Mouse (Mus musculus): ENCODE data around the gene Rdh8.

Gene Rdh8

DNA sequence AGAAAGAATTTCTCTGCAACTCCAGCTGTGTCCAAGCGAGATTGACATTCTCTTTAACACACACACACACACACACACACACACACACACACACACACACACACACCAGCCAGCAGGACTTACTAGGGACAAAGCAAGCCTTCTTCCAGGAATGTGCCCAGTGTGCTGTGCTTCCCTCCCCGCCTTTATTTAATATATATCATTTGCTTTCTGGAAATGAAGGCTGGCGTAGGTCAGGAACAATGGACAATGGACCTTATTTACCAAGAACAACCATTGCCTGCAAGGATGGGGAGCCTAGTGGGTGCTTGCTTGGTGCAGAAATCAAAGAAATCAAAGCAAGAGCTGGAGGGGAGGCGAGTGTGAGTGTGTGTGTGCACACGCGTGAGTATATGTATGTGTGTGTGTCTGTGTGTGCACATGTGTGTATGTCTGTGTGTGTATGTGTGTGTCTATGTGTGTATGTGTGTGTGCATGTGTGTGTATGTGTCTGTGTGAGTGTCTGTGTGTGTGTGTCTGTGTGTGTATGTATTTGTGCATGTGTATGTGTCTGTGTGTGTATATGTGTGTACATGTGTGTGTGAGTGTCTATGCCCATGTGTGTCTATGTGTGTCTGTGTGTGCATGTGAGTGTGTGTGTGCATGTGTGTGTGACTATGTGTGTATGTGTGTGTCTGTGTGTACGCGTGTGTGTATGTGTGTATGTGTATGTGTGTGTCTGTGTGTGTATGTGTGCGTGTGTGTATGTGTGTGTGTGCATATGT is 19.1 kb downstream of the Rdh8 start:
- DNase-seq: no peak

DNA sequence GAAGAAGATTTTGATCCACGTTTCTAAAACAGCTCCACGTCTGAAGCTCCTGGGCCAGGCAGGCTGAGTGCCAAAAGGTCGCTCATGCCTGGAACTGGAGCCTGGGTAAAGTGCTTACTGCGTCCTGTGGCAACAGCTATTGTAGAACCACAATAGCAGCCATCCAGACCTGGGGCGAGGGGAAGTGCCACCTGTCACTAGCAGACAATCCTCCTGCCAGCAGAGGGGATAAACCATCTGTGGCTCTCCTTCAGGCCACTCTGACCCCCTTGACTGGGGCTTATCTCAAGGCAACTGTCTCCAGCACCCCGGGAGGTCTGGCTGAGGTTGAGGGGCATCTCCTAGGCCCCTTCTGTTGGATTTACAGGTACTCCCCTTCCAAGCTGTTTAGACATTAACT is 20.6 kb downstream of the Rdh8 start:
- peak; percentile 66 to 77 for DNase-seq

DNA sequence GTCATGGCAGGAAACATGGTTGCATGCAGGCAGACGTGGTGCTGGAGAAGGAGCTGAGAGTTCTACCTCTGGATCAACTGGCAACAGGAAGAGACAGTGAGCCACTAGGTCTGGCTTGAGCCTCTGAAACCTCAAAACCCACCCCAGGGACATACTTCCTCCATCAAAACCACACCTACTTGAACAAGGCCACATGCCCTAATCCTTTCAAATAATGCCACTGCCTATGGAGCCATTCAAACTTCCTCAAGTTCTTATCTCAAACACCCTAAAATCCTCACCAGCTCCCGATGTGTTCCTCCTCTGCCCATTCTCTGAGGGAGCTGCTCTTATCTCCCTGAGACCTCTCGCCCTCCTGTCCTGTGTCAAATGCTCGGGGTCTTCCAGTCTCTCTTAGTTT is 23.9 kb downstream of the Rdh8 start:
- no peak for DNase-seq

DNA sequence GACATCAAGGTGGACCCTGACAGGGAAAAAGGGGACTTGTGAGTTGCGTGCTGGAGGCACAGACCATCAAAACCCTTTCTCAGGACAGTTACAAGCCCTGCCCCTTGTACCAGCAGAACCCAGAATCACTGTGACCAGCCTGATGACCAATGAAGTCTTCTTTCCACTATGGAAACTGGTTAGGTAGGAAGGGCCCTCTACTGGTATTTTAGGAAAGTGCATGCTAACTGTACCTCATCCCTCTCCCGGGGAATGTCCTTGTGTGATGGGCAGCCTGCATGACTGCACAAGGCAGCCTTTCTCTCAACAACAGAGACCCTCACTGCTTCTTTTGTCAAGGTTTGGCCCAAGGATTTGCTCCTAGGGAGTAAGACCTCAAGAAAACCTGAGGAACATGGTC is 24.4 kb downstream of the Rdh8 start:
- peak; percentile 62 to 79 for DNase-seq

DNA sequence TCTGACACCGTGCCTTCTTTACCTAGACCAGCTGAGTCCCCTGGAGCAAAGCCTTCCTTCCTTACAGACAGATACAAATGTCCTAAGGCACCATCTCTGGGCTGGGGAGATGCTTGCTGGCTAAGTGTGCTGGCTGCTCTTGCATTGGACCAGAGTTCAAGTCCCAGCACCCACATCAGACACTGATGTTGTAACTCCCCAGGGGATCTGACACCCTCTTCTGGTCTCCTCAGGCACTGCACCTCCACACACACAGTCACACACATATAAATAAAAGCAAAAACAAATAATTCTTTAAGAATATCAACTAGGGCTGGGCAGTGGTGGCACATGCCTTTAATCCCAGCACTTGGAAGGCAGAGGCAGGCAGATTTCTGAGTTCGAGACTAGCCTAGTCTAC is 31.9 kb downstream of the Rdh8 start:
- no peak for DNase-seq

DNA sequence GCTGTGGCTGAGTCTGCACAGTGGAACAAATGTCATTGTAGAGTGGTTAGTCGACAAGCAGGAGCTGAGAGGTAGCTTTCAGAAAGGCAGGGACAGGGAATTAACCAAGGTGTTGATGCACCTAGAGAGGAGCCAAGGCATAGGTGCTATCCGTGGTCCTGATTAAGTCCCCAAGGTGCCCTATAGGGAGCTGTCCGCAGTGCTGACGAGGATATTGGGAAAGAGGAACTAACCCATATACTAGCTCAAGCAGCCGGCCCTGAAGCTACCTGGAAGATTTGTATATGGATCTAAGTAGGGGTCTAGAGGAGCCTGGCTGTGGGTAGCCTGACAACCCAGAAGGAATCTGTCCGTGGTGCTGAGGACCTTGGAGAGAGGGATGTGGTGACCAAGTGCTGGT is 38.8 kb downstream of the Rdh8 start:
- no peak for DNase-seq

DNA sequence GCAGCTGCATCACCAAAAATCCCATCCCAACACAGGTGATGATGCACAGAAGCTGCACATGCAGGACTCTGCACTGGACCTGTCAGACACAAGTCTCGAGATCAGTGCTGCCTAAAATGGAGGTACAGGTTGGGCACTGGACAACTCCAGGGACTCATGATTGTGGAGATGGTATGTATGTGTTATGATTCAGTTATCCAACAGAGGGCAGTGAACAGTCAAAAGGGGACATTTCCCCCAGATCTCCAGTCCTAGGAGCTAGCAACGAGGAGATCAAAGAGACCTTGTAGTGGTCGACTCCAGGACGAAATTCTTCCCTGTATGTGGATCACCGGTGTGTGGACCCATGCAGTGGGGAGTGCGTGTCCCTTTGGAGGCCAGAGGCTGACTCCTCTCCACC is 41.6 kb downstream of the Rdh8 start:
- no peak for DNase-seq

DNA sequence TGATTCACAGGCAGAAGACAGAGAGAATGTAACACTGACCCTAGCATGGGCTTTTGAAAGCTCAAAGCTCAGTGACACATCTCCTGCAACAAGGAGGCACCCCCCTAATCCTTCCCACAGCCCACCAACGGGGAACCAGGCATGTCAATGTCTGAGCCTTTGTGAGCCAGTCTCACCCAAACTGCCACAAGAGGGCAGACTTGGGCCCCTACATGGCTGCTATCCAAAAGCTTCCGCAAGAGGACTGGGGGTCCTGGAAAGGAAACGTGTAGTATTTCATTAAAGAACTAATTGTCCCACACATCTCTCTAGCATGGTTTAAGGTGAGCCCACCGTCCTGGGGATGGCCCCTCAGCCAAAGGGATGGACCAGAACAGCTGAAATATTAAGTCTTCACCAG is 43.5 kb downstream of the Rdh8 start:
- peak; percentile 63 to 69 for DNase-seq

DNA sequence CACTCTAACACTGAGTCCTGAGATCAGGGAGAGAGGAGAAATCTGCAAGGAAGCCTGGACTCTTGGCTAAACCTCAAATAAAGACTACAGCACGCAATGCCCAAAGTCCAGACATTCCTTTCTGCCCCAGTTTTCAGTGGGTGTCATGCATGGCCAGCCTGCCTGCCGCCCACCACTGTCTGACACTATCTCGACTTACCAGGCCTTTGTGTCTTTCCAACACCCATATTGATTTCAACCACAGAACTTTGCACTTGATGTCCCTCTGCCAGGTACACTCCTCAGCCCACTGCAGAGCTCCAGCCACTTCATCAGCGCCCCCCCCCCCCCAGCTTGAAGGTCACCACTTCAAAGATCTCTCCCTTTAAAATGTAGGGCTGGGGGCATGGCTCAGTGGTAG is 43.9 kb downstream of the Rdh8 start:
- DNase-seq: no peak

DNA sequence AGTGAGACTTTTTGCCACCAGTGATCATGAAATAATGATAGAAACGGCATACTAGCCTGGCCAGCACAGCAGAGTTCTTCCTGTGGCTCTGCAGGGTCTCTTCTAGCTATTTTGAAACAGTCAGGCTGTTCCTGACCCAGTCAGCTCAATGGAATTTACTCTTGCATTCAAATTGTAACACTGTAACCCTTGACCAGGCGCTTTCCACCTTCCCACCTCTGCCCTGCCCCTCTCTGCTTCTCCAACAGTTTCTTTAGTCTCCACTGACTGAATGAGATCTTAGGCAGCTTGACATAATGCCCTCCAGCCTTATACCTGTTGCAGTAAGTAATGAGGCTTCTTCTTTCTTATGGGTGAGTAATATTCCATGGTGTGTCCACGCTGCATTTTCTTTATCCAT is 48.6 kb downstream of the Rdh8 start:
- no peak for DNase-seq

DNA sequence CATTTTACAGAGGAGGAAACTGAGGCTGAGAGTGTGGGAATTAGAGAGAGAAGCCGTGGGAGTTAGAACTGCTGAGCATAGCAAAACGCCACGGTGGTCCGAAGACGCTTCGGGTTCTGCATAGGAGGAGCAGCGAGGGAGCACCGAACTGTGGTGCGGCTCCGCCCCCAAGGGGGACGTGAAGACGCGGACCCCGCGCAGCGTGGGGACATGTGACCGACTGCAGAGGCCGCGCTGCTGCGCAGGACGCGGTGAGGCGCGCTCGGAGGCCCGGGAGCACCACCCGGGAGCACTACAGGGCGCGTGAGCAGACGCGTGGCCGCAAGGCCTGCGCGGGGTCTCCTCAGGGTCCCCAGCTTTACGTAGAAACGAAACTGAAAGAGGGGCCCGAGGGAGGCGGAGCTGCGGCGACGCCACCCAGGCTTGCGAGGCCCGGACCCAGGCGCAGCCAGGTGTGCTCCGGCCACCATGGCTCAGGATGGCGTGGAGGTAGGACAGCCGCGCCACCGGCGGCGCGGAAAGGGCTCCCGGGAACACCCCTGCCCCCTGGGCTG is 50.2 kb downstream of the Rdh8 start, which contains the start of gene A230050P20Rik:
Gene A230050P20Rik, plus strand, starts transcription at position 195 of the 554 bp plus-strand sequence.
- DNase-seq: peak; percentile 68 to 69

DNA sequence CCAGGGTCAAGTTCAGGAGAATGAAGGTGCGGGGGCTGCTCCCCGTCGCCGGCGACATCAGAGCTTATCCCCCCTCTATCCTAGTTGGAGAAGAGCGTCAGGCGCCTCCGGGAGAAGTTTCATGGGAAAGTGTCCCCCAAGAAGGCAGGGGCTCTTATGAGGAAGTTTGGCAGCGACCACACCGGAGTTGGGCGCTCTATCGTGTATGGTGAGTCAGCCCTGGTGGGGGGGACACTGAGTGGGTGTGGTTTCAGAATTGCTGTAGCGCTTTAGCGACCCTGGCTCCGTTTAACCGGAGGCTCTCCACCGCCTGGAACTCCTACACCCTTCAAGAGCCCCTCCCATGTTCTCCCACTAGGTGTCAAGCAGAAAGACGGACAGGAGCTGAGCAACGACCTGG is 50.9 kb downstream of the Rdh8 start:
- DNase-seq: peak in 1 of 2 experiments; percentile 23

DNA sequence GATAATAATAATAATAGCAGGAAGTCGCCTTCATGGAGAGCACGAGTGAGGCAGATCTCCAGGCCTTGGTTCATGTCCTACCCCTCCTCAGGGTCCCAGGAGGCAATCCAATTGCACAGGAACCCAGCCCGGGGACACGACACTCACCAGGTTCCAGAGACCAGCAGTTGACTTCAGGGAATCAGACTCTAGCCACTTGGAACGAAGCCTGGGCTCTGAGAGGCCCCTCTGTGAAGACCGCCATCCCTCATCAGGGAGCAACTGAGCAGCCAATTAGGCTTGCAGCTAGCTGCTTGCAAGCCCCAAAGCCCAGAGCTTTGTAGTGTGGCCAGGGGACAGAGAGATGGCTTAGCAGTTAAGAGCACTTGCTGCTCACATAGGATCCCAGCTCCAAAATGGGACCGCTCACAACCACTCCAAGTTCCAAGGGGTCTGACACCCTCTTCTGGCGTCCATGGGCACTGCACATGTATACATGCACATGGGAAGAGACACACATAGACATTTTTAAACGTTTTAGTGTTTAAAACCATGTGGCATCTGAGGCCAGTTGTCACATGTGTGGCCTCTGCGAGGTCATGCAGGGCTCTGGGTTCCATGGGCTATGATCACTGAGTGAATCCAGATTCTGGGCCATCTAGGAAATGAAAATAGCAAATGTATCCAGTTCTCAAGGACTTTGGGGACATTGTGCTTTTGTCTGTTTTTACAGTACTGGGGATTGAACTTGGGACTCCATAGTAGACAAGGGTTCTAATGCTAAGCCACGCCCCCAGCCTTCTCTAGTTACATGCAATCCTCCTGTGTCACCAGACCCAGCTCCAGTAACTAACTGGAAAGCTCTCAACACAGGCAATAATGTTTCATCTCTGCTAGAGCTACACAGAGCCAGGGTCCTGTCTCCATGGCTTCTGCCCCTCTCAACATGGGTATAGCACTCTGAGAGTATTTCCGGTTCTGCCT is 52.2 kb downstream of the Rdh8 start:
- DNase-seq: peak in 1 of 2 experiments; percentile 16

DNA sequence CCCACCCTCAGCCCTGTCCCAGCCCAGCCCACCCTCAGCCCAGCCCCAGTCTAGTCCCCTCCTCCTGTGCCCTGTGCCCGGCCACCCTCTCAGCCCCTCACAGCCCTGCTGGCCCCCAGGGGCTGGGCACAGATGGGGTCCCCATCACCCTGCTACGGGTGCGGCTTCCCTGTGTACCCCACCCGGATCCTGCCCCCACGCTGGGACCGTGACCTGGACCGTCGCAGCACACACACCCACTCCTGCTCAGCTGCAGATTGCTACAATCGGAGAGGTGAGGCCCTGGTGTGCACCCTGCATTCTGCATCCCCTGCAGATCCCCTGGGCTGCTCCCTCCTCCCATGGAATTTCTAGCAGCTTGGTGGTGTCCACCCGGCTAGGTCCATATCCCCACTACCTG is 54.7 kb downstream of the Rdh8 start:
- peak in 1 of 2 experiments; percentile 15 for DNase-seq

DNA sequence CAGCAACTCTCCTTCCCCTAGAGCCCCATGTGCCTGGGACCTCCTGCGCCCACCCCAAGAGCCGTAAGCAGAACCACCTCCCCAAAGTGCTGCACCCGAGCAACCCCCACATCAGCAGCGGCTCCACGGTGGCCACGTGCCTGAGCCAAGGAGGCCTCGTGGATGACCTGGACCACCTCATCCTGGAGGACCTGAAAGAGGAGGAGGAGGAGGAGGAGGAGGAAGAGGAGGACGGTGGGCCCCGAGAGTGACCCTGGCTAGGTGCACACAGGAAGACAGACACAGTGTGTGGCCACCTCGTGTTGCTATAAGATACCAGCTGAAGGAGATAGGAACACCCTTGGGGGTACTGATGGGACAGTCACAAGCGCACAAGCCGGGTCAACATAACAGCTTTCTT is 55.2 kb downstream of the Rdh8 start:
- peak in 1 of 2 experiments; percentile 4 for DNase-seq

DNA sequence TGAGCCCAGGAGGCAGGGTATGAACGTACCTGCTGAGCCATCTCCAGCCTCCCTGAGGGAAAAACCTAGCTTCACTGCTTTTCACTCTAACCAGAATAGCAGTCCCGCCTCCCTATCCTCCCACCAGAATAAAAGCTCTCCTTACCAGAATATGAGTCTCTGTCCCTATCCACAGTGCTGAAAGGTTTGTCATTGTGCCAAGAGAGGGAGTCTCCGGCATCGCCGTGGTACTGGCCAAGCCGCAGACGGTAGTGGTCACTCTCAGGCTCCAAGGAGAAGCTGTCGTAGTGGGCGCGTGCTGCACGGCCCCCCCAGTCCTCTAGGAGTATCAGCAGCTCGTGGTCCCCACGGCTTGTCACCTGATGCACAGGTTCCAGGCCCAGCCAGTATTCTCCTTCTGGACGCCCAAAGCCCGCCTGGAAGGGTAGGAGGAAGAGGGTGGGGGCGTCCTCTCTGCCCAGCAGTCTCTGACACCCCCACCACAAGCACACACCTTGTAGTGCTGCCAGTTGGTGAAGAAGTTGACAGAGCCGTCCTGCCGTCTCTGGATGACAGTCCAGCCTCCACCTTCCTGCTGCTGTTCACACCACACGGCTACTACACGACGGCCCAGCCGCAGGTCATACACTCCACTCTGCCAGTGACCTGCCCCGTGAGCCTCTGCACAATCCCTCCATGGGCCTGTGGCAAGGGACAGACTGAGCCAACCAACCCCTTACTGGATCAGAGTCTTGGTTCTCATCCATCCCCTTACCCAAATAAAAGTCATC is 56.9 kb downstream of the Rdh8 start:
- DNase-seq: no peak
